Mouse (Mus musculus) liver, embryonic 11.5 days (tissue): ENCODE results near the gene Vax2. TPM values are rescaled to one million over a fixed set of nuclear protein-coding genes. Genes with fewer than 3 reads are reported as not detected.

Source experiments
- ATAC-seq: fragments of 200-750 bp; cut with Nextera tagmentation; replicated peaks from 2 replicates; pipeline ENCODE4 v1.8.0; 2017; ENCODE audit warnings: moderate number of reproducible peaks, mild to moderate bottlenecking, moderate TSS enrichment, moderate library complexity; ENCODE audit not compliant: low FRiP score
- DNase-seq: peaks from one replicate; pipeline ENCODE4 v3.0.0-alpha.2; 2017; ENCODE audit warnings: low spot score
- H3K27ac ChIP-seq: fragments of 300-500 bp; sonication (generic); 2 replicates; pipeline ENCODE4 v1.5.1; 2014; ENCODE audit warnings: mild to moderate bottlenecking, low read depth, low read length, control low read depth
- H3K27me3 ChIP-seq: fragments of 300-500 bp; sonication (generic); replicated peaks from 2 replicates; pipeline ENCODE4 v1.6.1; 2014; ENCODE audit warnings: low read length, mixed read lengths; ENCODE audit not compliant: control insufficient read depth, insufficient read depth
- H3K36me3 ChIP-seq: fragments of 300-500 bp; sonication (generic); 2 replicates; pipeline ENCODE4 v1.6.1; 2014; ENCODE audit warnings: mild to moderate bottlenecking, low read length, moderate library complexity, mixed read lengths; ENCODE audit not compliant: control insufficient read depth, insufficient read depth
- H3K4me1 ChIP-seq: fragments of 300-500 bp; sonication (generic); replicated peaks from 2 replicates; pipeline ENCODE4 v1.6.1; 2014; ENCODE audit warnings: low read length, mixed read lengths; ENCODE audit not compliant: control insufficient read depth, insufficient read depth
- H3K4me2 ChIP-seq: fragments of 300-500 bp; sonication (generic); 2 replicates; pipeline ENCODE4 v1.6.1; 2014; ENCODE audit warnings: mild to moderate bottlenecking, control low read depth, moderate library complexity
- H3K4me3 ChIP-seq: fragments of 300-500 bp; sonication (generic); 2 replicates; pipeline ENCODE4 v1.5.1; 2014; ENCODE audit warnings: low read depth, low read length, control low read depth
- H3K9ac ChIP-seq: fragments of 300-500 bp; sonication (generic); 2 replicates; pipeline ENCODE4 v1.6.1; 2014; ENCODE audit warnings: low read depth, low read length, control low read depth
- H3K9me3 ChIP-seq: fragments of 300-500 bp; sonication (generic); 2 replicates; pipeline ENCODE4 v1.6.1; 2016; ENCODE audit warnings: low read length, inconsistent platforms, mixed read lengths; ENCODE audit not compliant: control insufficient read depth
- WGBS: fragments of 180-500 bp; shearing (Covaris S2); extraction: QIAGEN DNeasy Blood & Tissue Kit; methylation state at CpG from one replicate; pipeline ENCODE4 v1.1.7; 2014; 5-methylcytosine and 5-hydroxymethylcytosine counted together
- polyA plus RNA-seq: library from polyadenylated mRNA; unstranded; fragments of >200 nt; fragmentation: Nextera tagmentation; extraction: Ambion mirVana; gene quantifications from 2 replicates; pipeline ENCODE4 v1.2.1, GENCODE M21; 2014

The Vax2 gene
- polyA plus RNA-seq, 1 experiment from 2014 or later: not detected

- Histone ChIP-seq H3K27ac (no peak overlapping the region), H3K4me2 (no peak overlapping the region), H3K27me3 (peaks cover 4% of the 10 kb centered on the region), H3K9ac (no peak overlapping the region), H3K9me3 (no peaks in the 10 kb centered on the region; the same call in 1 of the 2 replicates), H3K4me3 (no peak overlapping the region), H3K36me3 (no peaks in the 10 kb centered on the region), H3K4me1 (no peaks in the 10 kb centered on the region)
- 53% methylated on average over 5 of the region's 5 CpGs for WGBS
- DNase-seq (no peak), ATAC-seq (no peak)
Observed at GRCm38 (mm10) chr6:83743212-83743611, 32.1 kb downstream of the Vax2 start.

DNA sequence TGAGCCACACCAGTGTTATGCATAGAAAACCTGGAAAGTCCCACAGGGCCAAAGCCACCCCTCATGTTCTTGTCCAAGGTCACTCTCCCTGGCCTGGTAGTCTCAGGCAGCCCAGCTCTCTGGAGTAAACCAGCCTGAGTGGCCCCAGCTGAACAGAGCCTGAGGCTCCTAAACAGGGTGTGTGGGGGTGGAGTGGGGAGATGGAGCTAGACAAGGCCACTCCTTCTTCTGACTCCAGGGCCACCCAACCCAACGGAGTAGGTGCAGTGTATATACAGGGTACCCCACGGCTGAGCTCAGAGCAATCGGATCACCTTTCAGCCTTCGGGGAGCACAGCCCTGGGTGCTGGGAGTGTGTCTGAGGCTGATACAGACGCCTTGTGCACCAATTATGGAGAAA, 33.1 kb downstream of the Vax2 start:
- no peak overlapping the region for H3K9ac ChIP-seq
- H3K4me1 ChIP-seq: no peaks in the 10 kb centered on the region
- DNase-seq (no peak), ATAC-seq (no peak)
- H3K4me3 ChIP-seq: no peak overlapping the region
- no peaks in the 10 kb centered on the region; the same call in 1 of the 2 replicates for H3K9me3 ChIP-seq
- no peak overlapping the region for H3K4me2 ChIP-seq
- no peak overlapping the region for H3K27ac ChIP-seq
- WGBS: 70% methylated on average over 5 of the region's 5 CpGs
- H3K27me3 ChIP-seq: peaks cover 4% of the 10 kb centered on the region
- H3K36me3 ChIP-seq: no peaks in the 10 kb centered on the region

GRCm38 (mm10) chr6:83744557-83744956, 33.5 kb downstream of the Vax2 start:
- Histone ChIP-seq H3K36me3 (no peaks in the 10 kb centered on the region), H3K9ac (no peak overlapping the region), H3K4me3 (no peak overlapping the region), H3K27ac (no peak overlapping the region), H3K4me1 (no peaks in the 10 kb centered on the region), H3K9me3 (no peaks in the 10 kb centered on the region; the same call in 1 of the 2 replicates), H3K4me2 (no peak overlapping the region), H3K27me3 (peaks cover 4% of the 10 kb centered on the region)
- ATAC-seq (no peak), DNase-seq (no peak)
- 47% methylated on average over 5 of the region's 5 CpGs for WGBS

DNA sequence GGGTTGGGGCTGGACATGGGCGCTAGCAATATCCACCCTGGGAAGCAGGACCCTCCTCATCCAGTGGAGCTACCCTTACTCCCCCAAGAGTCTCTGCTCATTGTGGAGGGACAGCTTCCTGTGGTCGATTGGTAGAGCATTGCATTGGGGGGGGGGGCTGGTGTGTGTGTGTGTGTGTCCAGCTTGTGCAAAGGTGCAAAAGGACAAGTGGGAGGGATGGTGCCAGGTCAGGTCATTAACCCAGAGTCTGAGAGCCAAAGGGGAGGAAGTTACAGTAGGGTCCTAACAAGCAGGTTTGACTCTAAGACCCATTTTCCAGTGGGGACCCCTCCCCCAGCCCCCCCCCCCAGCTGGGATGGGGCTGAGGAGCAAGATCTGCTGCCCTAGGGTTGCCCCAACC, 34.4 kb downstream of the Vax2 start:
- H3K4me3 ChIP-seq: no peak overlapping the region
- no peak for DNase-seq
- ATAC-seq: no peak
- peaks cover 4% of the 10 kb centered on the region for H3K27me3 ChIP-seq
- no peak overlapping the region for H3K9ac ChIP-seq
- no peaks in the 10 kb centered on the region for H3K4me1 ChIP-seq
- H3K4me2 ChIP-seq: no peak overlapping the region
- WGBS: 50% methylated on average over 2 of the region's 2 CpGs
- no peaks in the 10 kb centered on the region; the same call in 1 of the 2 replicates for H3K9me3 ChIP-seq
- no peaks in the 10 kb centered on the region for H3K36me3 ChIP-seq
- no peak overlapping the region for H3K27ac ChIP-seq

DNA sequence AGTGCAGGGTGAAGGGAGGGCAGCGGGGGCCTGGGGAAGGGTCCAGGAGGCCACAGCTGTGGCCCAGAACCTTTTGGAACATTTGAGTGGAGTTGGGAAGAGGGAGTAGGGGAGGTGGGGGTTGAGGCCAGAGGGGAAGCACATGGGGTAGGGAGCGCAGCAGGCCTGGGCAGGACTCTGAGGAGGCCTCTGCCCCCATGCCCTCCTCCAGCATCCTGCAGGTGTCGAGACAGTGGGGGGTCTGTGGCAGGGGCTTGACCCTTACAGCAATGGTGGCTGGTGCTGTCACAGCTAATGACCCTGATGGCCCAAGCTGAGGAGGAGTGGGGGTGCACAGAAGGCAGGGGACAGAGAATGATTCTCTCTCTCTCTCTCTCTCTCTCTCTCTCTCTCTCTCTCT, 38.2 kb downstream of the Vax2 start:
- H3K36me3 ChIP-seq: no peaks in the 10 kb centered on the region
- H3K27me3 ChIP-seq: peaks cover 26% of the 10 kb centered on the region
- H3K4me1 ChIP-seq: no peaks in the 10 kb centered on the region
- H3K9me3 ChIP-seq: no peaks in the 10 kb centered on the region
- H3K4me2 ChIP-seq: no peak overlapping the region
- no peak overlapping the region for H3K4me3 ChIP-seq
- ATAC-seq (no peak), DNase-seq (no peak)
- H3K27ac ChIP-seq: no peak overlapping the region
- 64% methylated on average over 3 of the region's 3 CpGs for WGBS
- H3K9ac ChIP-seq: no peak overlapping the region

- H3K27me3 ChIP-seq: peaks cover 26% of the 10 kb centered on the region
- ATAC-seq: 0 out of 2 replicates have a peak, but pooled peaks have one; percentile 41
- no peak overlapping the region for H3K27ac ChIP-seq
- 9% methylated on average over 11 of the region's 11 CpGs for WGBS
- no peaks in the 10 kb centered on the region for H3K4me1 ChIP-seq
- DNase-seq: peak; percentile 64
- H3K4me2 ChIP-seq: 0 out of 2 replicates have a peak overlapping the region, but pooled peaks have one; percentile 21
- no peaks in the 10 kb centered on the region for H3K9me3 ChIP-seq
- H3K4me3 ChIP-seq: no peak overlapping the region
- H3K36me3 ChIP-seq: no peaks in the 10 kb centered on the region
- H3K9ac ChIP-seq: no peak overlapping the region
Observed at GRCm38 (mm10) chr6:83750171-83750684, 39.2 kb downstream of the Vax2 start.

DNA sequence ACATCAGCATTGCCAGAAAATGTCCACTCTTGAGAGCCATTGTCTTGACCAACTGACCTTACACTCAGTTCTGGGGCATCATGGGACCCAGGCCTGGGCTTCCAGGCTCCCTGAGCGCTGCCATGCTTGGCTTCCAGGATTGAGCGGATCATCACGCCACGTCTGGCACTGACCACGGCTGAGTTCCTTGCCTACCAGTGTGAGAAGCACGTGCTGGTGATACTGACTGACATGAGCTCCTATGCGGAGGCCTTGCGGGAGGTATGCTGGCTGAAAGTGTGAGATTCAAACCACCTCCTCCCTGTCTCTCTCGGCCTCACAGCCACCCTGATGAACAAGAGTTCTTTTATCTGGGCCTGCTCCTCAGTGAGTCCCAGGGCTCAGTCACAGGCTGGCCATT, 45.0 kb downstream of the Vax2 start:
- H3K27me3 ChIP-seq: peaks cover 69% of the 10 kb centered on the region
- H3K9ac ChIP-seq: no peak overlapping the region
- H3K9me3 ChIP-seq: no peaks in the 10 kb centered on the region
- ATAC-seq (no peak), DNase-seq (no peak)
- H3K4me1 ChIP-seq: no peaks in the 10 kb centered on the region
- no peak overlapping the region for H3K4me3 ChIP-seq
- no peaks in the 10 kb centered on the region for H3K36me3 ChIP-seq
- 69% methylated on average over 9 of the region's 9 CpGs for WGBS
- H3K27ac ChIP-seq: no peak overlapping the region
- no peak overlapping the region for H3K4me2 ChIP-seq

DNA sequence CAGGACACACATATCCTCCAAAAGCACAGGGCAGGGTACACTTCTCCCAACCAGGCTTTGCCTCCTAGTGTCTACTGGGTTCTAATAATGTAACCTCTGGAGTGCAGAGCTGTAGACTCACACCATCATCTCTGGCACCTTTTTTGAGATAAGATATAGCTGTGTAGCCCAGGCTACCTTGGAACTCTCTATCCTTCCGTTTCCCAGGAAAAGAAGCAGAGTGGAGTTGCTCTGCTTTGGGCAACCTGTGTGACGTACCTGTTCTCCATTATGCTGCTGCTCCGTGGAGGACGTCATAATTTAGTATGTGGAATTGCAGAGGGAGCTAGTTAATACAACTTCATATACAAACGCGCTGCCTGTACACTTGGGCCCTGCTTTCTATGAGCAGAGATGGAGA, 51.3 kb downstream of the Vax2 start, which contains the start of gene Ankrd53:
Ankrd53 (plus strand) TSS at position 301 of the 400 bp plus-strand sequence.
- peaks cover 5% of the 10 kb centered on the region for H3K4me1 ChIP-seq
- no peak within 1 kb of the TSS for H3K27ac ChIP-seq
- no peaks in the 10 kb centered on the region for H3K36me3 ChIP-seq
- peak within 1 kb of the TSS; percentile 36; the same call in 1 of the 2 replicates for H3K4me3 ChIP-seq
- no peak for ATAC-seq
- H3K9me3 ChIP-seq: no peaks in the 10 kb centered on the region
- no peak for DNase-seq
- peaks cover 63% of the 10 kb centered on the region for H3K27me3 ChIP-seq
- WGBS: 29% methylated on average over 6 of the region's 6 CpGs
- peak within 1 kb of the TSS; percentile 71 for H3K4me2 ChIP-seq
- peak within 1 kb of the TSS; percentile 34; the same call in 1 of the 2 replicates for H3K9ac ChIP-seq

GRCm38 (mm10) chr6:83762880-83763431, 51.9 kb downstream of the Vax2 start:
- peak overlapping the region; percentile 71 for H3K4me2 ChIP-seq
- no peaks in the 10 kb centered on the region for H3K9me3 ChIP-seq
- no peaks in the 10 kb centered on the region for H3K36me3 ChIP-seq
- no peak for DNase-seq
- peak overlapping the region; percentile 34; the same call in 1 of the 2 replicates for H3K9ac ChIP-seq
- peak overlapping the region; percentile 36; the same call in 1 of the 2 replicates for H3K4me3 ChIP-seq
- 3% methylated on average over 35 of the region's 35 CpGs for WGBS
- H3K27me3 ChIP-seq: peaks cover 57% of the 10 kb centered on the region
- H3K4me1 ChIP-seq: peaks cover 5% of the 10 kb centered on the region
- peak; percentile 49; the same call in 1 of the 2 replicates for ATAC-seq
- H3K27ac ChIP-seq: no peak overlapping the region
